Mouse (Mus musculus) kidney, postnatal 36 days (tissue): ENCODE data around the gene Msh4.
"Not testable (repeated sequence)": the region's sequence is repeated elsewhere in the genome, so short reads cannot be mapped to it uniquely, and the experiment has no call there.

Experiments used
- DNase-seq, 2 experiments: peaks; one replicate each; pipeline ENCODE4 v3.0.0; 2021 to 2022; ENCODE audit warnings: mixed read lengths in 2 of 2

Gene Msh4

GRCm38 (mm10) chr3:153849368-153850015 is 56.4 kb downstream of the Msh4 start:
- peak; percentile 14 to 60 for DNase-seq

- no peak for DNase-seq
Observed at GRCm38 (mm10) chr3:153847207-153847733, 58.7 kb downstream of the Msh4 start.

- no peak for DNase-seq
Observed at GRCm38 (mm10) chr3:153846109-153846508, 59.8 kb downstream of the Msh4 start.

GRCm38 (mm10) chr3:153845500-153845899 is 60.4 kb downstream of the Msh4 start:
- no peak for DNase-seq

DNA sequence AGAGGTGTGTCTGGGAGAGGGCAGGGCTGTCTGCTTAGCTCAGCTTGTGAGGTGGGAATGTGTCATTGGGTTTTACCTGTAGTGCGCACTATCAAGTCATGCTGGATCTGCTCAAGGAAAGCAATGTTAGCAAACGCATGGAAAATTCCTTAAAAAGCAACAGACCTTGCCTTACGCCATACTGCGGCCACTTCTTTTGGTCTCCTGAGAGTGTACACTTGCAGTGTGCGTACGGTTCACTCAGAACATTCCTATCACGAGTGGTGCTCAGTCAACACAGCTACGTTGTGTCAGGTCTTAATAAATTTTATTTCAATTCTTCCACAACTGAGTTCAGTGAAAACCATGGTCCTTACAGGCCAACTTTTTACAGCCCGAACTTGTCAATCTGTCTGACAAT is 61.2 kb downstream of the Msh4 start:
- DNase-seq, result no peak

DNA sequence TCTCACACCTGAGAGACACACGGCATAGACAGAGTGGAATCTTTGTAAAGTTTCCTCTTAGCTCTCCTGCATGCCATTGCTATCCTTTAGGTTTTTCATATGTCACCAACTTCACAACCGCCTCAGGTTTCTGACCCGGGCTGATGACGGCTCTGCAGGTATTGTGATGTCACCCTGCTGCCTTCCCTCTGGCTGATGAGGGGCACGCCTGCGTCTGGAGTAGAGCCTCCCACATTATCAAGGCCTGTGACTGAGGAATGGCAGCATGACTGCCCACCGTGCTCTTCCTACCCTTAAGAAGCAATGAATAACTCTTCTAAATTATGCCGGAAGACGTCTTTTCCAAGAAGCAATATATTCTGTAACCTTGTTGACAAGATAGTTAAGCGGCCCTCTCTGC is 61.9 kb downstream of the Msh4 start, which contains the start of gene Asb17:
Gene Asb17, plus strand, starts transcription at position 180 of the 400 bp plus-strand sequence.
- DNase-seq, result no peak

DNA sequence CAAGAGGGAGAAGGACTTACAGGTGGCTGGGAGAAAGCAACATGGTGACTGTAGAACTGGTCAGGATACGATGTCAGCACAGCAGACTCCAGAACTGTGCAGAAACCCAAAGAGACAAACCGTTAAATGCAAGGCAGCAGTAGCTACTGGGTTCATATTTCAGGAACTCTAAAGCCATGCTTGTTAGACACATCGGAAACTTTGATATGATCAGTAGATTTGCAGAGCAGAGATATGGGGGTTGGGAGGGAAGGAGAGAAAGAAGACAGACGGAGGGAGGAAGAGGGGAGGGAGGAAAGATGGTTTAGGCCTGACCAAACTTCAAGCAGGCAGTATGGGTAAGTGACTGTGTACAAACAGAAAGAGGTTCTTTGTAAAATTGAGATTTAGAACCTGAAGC is 68.3 kb downstream of the Msh4 start:
- DNase-seq, result no peak

- DNase-seq, result no peak
Observed at GRCm38 (mm10) chr3:153836316-153836715, 69.6 kb downstream of the Msh4 start.

- DNase-seq, result peak; percentile 81 to 87
Observed at GRCm38 (mm10) chr3:153835455-153836086, 70.4 kb downstream of the Msh4 start.

DNA sequence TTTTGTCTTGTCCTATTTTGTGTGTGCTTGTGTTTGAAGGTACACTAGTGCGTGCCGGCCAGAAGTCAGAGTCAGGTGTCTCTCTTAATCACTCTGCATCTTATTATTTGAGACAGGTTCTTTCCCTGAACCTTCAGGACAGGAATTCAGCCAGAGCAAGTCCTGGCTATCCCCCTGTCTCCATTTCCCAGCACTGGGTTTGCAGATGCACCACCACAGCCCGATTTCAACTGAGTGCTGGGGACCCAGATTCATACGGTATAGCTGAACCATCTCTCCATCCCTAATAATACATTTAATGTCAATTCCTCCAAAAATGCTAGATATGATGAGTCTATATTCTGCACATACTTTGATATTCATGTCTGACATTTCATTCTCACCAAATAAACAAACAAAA is 71.9 kb downstream of the Msh4 start:
- DNase-seq, result no peak

DNA sequence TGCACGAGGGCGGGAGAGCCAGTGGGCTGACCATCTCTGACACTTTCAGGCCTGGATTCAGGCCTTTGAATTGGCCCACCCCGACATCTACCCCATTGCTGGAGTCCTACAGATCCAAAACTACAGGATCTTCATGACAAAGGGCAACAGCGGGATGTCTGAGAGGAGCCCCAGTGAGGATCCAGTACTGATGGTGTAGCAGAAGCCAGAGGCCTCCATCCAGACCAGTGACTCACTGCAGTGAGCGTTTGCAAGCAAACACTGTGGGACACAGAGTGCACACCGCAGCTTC is 73.3 kb downstream of the Msh4 start:
- no peak for DNase-seq

- DNase-seq, result no peak
Observed at GRCm38 (mm10) chr3:153831873-153832653, 73.9 kb downstream of the Msh4 start.

- DNase-seq, result peak in 1 of 2 experiments; percentile 61
Observed at GRCm38 (mm10) chr3:153831014-153831872, 74.7 kb downstream of the Msh4 start.

- DNase-seq, result not testable (repeated sequence)
Observed at GRCm38 (mm10) chr3:153829788-153830187, 76.2 kb downstream of the Msh4 start.

GRCm38 (mm10) chr3:153826616-153827015 is 79.3 kb downstream of the Msh4 start:
- DNase-seq, result peak; percentile 41 to 49

DNA sequence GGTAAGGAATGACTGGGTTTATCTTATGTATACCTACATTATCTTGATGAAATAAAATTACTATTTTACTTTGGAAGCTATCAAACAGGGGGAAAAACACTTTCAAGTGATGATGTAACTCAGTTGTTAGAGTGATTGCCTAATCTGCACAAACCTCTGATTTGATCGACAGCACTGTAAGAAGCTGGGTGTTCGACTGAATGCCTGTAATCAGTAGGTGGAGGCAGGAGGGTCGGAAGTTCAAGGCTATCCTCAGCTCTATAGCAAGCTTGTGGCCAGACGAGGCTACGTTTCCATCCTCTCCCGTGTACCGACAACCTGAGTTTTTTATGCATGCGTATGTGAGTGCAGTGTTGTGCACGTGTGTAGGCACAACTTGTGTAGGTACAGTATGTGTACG is 80.7 kb downstream of the Msh4 start:
- no peak for DNase-seq

DNA sequence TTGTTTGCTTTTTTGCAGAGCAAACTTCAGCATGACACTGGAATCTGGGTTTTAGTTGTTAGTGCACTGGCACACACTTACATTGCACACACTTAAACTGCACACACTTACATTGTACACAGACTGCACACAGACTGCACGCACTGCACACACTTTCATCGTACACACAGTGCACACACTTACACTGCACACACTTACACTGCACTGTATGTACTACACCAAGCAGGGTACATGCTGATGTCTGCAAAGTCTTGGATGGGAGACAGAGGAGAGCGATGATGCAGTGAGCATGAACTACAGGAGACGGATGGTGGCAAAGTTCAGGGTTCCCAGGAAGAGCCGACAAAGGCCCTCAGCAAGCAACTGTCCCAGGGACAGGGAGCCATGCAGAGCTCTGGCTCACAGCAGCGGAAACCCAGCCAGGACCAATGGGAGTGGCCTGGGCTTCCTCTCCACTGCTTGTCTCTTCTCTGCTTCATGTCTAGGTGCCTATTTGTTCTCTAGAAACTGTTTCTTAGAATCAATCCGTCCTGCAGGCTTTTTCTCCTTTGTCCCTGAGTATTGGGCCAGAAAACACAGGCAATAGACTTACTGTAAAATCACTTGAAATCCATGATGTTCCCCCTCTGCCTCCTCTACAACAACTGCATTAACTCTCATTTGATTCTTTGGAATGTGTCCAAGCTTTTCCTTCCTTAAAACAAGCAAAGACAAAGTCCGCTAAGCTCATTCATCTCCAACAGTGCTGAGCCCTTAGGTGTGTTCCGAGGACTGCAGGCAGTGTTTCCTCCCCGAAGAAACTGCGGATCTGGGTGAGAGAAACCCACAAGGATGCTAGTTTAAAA is 82.0 kb downstream of the Msh4 start:
- DNase-seq, result peak; percentile 45 to 49

DNA sequence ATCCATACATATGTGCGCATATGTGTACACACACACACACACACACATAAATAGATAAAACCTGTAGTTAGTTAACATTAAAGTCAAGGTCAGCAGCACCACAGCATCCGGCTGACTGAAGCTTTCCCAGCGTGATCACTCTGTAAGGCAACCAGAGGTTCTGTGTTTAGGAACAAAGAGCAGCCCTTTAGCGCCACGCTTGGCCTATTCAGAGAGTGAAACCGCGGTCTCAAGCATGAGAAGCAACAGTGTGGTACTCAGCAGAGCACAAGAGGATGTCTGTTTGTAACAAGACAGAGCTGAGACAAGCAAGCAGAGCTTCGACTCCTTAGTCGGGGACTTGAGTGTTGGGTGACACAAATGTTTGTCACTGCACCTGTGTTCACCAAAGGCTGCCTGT is 86.5 kb downstream of the Msh4 start:
- no peak for DNase-seq

DNA sequence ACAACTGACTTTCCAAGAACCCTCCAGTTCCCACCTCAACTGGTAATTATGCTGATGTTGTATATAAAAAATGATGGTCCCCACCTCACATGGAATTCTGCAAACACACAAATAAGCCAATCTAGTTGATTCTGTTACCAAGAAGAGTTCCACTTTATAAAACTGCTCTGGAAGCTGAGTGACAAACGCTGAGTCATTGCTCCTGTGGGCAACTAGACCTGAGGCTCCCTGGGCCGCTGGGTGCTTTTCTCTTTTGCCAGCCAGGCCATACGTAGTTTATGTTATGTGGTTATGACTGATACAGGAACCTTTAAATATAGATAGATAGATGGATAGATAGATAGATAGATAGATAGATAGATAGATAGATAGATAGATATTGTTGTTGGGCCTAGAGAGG is 87.2 kb downstream of the Msh4 start:
- no peak for DNase-seq

DNA sequence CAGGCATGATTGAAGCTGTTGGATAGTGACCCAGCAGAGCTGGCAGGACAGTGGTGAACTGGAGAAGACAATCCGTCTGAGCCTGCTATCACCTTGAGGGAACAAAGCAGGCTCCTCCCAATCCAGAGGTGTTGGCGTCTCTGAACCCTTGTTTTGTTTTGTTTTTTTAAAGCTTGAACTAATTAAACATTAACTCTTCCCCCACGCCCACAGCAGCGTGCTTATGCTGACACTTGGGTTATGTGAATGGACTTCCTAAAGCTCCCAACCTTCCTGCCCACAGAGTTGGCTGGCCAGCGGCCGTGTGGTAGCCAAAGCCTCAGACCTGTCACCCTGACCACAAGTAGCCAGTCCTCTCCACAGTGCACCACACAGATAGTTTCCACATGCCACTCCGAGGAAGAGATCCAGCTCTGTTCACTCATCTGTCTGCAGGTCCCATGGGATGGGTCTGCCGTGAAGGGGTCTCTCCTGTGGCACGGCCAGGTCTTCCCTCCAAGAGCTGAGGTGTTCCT is 88.5 kb downstream of the Msh4 start:
- peak; percentile 30 to 38 for DNase-seq

DNA sequence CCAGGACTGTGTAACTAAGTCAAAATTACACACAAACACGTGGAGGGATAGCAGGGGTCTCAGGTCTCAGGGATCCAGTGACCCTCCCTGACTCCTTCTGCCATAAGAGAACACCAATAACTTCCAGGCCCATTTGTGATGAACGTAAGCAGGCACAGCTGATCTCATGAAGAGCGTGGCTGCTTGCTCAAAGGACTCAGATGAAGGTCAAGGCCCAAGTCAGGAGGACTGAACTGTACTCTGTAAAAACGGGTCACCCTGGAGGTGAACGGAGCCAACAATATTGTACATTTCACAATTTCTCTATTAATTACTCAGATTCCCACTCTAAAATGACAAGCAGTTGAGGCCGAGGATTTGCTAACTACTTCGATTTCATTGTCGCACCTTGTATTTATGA is 91.9 kb downstream of the Msh4 start:
- DNase-seq, result no peak

GRCm38 (mm10) chr3:153808406-153808805 is 97.5 kb downstream of the Msh4 start:
- DNase-seq, result no peak
